Mouse (Mus musculus): Measurements from ENCODE around the gene Fam69a. TPM values are rescaled to one million over a fixed set of nuclear protein-coding genes. Genes with fewer than 3 reads are reported as not detected.
"Not testable (repeated sequence)": the region's sequence is repeated elsewhere in the genome, so short reads cannot be mapped to it uniquely, and the experiment has no call there.

Fam69a gene
- total RNA-seq, 2 experiments from 2014 or later, result 33.2 to 44.4 TPM

- DNase-seq (ENCODE audit: low spot score in 2 of 2), result no peak
Measured at GRCm38 (mm10) chr5:107982016-107982415, 4.9 kb downstream of the Fam69a start.

- no peak for DNase-seq (ENCODE audit: low spot score in 2 of 2)
Measured at GRCm38 (mm10) chr5:107979901-107980300, 7.0 kb downstream of the Fam69a start.

- DNase-seq (ENCODE audit: low spot score in 2 of 2), result no peak
Measured at GRCm38 (mm10) chr5:107978289-107979035, 8.4 kb downstream of the Fam69a start.

GRCm38 (mm10) chr5:107977640-107978288 is 9.1 kb downstream of the Fam69a start:
- no peak for DNase-seq (ENCODE audit: low spot score in 2 of 2)

- no peak for DNase-seq (ENCODE audit: low spot score in 2 of 2)
Measured at GRCm38 (mm10) chr5:107973310-107973709, 13.6 kb downstream of the Fam69a start.

GRCm38 (mm10) chr5:107972444-107973272 is 14.2 kb downstream of the Fam69a start:
- no peak for DNase-seq (ENCODE audit: low spot score in 2 of 2)

GRCm38 (mm10) chr5:107971069-107971468 is 15.8 kb downstream of the Fam69a start:
- no peak for DNase-seq (ENCODE audit: low spot score in 2 of 2)

- DNase-seq (ENCODE audit: low spot score in 2 of 2), result not testable (repeated sequence)
Measured at GRCm38 (mm10) chr5:107969818-107970217, 17.1 kb downstream of the Fam69a start.

- DNase-seq (ENCODE audit: low spot score in 2 of 2), result no peak
Measured at GRCm38 (mm10) chr5:107968079-107968478, 18.8 kb downstream of the Fam69a start.

GRCm38 (mm10) chr5:107966841-107967457 is 19.9 kb downstream of the Fam69a start:
- no peak for DNase-seq (ENCODE audit: low spot score in 2 of 2)

- no peak for DNase-seq (ENCODE audit: low spot score in 2 of 2)
Measured at GRCm38 (mm10) chr5:107966156-107966555, 20.7 kb downstream of the Fam69a start.

- DNase-seq (ENCODE audit: low spot score in 2 of 2), result no peak
Measured at GRCm38 (mm10) chr5:107965355-107965991, 21.4 kb downstream of the Fam69a start.

- no peak for DNase-seq (ENCODE audit: low spot score in 2 of 2)
Measured at GRCm38 (mm10) chr5:107964031-107964758, 22.7 kb downstream of the Fam69a start.

GRCm38 (mm10) chr5:107961438-107962251 is 25.2 kb downstream of the Fam69a start:
- DNase-seq (ENCODE audit: low spot score in 2 of 2), result peak; percentile 34 to 71

GRCm38 (mm10) chr5:107960532-107961202 is 26.2 kb downstream of the Fam69a start:
- DNase-seq (ENCODE audit: low spot score in 2 of 2), result no peak

GRCm38 (mm10) chr5:107959624-107960300 is 27.1 kb downstream of the Fam69a start:
- DNase-seq (ENCODE audit: low spot score in 2 of 2), result no peak

GRCm38 (mm10) chr5:107950643-107951042 is 36.2 kb downstream of the Fam69a start:
- DNase-seq (ENCODE audit: low spot score in 2 of 2), result no peak

GRCm38 (mm10) chr5:107949607-107950006 is 37.3 kb downstream of the Fam69a start:
- DNase-seq (ENCODE audit: low spot score in 2 of 2), result no peak
